Mouse (Mus musculus) retina, postnatal 1 day (tissue): Measurements from ENCODE around the gene Hspb3.

Source experiments
- DNase-seq: peaks from one replicate; pipeline ENCODE4 v3.0.0-alpha.2; 2012

The Hspb3 gene

DNA sequence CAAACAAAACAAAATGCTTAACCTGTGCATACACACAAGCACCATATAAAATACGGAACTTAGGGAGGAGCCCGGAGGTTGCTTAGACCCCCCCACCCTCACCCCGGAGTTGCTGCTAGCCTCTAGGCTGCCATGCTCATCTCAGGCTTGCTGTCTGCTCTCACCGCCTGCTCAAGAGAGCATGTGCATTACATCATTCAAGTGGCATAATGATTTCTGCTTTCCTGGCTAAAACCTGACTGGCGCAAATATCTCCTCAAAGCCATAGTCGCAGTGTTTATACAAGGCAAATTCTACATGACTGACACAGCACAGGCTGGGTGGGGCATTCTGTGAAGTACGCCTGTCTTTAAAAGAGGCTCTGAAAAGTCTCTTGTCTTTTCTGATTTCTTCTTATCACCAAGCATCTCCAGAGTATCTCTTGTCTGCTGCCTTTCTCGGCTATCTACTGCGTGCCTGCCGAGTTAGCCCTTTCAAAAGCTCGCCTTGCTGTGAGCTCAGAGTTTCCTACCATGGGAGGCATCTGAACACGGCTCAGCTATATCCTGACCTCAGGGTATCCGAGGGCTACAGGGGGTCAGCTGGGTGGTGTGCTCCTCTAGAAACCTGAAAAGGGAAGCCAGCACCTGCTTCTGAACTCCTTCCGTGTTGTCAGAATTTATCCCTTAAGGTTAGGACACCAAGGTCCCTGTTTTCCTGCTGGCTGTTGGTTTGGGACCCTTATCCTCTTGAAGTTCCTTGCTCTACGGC is 28.6 kb downstream of the Hspb3 start:
- DNase-seq, result no peak

DNA sequence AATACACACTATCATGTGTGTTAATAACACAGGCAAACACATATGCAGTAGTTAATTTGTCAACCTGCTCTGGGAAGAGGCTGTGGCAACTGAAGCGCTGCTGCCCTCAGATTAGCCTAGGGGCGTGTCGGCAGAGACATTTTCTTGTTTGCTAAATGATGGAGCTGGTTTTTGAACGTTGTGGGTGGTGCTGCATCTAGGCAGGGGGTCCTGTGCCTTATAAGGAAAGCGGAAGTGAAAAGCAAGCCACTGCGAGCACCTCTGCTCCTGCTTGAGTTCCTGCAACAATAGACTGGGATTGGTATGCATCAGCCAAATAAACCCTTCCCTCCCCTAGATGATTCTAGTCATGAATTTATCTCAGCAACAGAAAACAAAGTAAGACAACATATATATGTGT is 31.0 kb downstream of the Hspb3 start:
- no peak for DNase-seq

DNA sequence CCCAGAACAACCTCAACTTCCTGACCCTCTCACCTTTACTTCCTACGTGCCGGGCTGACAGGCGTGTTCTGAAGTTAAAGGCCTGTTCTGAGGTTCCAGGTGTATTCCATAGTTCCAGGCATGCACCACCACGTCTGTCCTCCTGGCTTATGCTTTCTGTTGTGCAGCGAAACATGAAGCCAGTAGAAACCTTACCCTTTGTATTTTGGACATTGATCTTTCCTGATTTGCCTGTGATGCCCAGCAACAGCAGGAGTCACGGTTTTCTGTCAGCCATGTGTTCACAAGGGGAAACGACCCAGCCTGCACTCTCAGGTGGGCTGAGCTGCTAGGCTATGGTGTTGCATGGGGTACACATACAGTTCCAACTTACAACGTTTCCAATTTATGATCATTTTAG is 35.9 kb downstream of the Hspb3 start:
- DNase-seq, result no peak

DNA sequence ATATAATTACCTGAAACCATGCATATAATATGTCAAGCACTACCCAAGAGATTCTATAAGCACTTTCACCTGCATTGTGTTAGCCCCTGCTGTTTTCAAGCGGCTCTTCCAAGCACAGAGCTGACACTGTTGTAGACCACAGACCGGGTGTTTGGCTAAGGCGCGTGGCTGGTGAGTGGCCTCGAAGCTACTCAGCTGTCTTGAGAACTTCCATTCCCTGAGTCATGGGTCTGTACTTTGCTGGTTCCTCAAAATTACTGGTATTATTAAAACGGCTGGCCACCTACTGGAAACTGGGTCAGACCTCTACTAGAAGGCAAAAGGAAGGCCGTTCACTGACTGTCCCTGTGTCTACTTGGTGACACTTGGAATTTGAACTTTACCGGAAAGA is 40.6 kb downstream of the Hspb3 start:
- no peak for DNase-seq

DNA sequence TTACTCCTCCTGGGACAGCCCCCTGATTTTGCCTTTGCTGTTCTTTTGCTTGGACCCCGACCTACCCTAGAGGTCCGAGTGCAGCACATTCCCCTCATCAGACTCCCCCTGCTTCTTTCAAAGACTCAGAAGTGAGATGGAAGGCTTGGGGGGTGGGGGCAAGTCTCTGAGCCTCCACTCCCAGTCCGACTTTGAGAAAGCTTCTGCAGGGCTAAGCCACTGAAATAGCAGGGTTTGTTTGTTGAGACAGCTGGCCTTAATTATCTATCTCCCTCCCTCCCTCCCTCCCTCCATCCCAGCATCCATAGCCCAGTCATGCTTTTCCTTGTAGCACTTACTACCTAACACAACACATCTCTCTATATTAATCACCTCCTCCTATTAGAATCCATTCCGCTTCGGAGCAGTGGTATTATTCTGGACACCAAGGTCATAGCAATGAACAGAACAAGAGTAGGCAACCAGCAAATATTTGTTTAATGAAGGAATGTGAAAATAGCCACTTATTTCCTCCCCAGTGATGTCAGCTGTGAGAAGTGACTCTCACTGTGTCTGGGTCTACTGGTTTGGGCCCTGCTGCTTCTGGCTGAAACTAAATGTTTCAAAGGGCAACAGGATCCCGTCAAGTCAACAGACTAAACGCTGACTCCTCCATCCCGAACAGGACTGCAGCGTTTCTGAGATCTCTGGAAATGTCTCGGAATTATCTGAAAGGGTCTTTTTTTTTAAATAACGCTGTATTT is 41.2 kb downstream of the Hspb3 start:
- DNase-seq, result peak; percentile 19

DNA sequence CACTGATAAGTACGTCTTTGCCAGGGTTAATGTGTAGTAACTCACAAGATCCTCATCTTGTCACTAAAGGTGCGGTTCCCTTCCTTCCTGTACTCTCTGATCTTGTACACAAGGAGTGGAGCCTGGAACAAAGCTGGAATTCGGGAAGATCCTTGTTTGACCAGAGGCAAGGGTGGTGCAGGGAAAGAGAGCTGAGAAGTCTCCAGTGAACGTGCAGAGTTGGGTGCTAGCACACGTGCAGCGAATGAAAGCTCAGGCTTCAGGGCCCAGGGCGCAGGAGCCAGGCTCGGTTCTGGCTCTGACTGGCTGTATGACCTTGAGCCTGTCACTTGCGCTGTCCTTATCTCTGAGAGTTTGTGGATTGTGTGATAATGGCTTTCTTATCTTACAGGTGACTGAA is 44.5 kb downstream of the Hspb3 start:
- no peak for DNase-seq

DNA sequence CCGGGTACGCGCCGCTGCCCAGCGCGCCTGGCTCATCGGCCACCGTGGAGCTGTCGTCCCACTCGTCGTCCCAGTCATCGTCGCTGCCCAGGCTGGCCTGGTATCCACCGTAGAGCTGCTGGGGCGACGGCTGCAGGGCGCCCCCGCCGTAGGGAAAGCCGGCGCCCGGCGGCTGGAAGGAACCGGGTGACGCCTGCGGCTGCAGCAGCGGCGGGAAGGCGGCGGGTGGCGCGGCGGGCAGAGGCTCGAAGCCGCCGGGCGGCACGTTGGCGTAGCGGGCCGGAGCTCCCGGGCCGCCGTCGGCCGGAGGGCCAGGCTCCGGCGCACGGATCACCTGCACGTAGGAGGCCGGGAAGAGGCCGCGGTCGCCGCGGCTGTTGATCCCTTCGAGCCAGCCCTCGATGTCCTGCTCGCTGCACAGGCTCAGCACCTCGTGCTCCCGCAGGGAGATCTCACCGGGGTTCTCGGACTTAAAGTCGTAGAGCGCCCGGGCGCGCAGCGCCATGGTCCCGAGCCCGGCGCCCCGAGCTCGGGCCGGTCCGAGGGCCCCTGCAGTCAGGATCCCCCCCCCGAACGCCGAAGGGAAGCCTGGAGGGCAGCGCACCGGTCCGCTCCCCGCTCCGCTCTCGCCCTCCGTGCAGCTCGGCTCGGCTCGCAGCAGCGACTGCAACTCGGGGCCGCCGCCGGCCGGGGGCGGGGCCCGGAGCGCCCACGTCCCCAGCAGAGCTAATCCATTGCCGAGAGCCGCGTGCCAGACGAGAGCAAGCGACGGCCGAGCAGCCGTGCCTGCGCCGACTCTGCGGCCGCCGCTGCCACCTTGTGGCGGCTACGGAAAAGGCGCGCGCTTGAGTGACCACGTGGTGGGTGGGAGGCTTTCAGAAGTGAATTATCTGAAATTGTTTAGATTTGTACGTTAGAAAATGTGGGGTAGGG is 45.3 kb downstream of the Hspb3 start, which contains the start of gene Snx18:
Gene Snx18 (minus strand): TSS at position 674 of the 933 bp plus-strand sequence.
- DNase-seq, result peak; percentile 96

DNA sequence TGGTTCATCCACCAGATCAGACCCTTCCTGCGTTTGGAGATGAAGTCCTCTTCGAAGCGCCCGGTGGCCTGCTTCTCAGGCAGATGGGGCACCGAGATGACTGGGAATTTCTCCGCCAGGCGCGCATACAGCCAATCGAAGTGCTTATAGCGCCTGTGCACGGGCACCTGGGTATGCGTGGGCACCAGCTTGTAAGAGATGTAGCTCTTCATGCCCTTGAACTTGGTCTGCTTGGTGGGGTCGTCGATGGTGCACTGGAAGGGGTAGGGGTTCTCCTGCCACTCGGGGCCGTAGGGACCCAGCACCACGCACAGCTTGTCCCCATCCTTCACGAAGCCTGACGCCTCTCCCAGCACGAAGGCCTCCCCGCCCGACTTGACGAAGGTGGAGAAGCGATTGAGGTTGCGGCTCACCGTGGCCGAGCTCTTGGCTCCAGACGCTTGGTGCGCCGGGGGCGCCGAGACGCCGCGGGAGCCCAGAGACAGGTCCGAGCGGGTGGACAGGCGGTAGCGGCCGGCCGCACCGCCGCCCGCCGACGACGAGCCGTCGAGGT is 46.1 kb downstream of the Hspb3 start:
- DNase-seq, result no peak

DNA sequence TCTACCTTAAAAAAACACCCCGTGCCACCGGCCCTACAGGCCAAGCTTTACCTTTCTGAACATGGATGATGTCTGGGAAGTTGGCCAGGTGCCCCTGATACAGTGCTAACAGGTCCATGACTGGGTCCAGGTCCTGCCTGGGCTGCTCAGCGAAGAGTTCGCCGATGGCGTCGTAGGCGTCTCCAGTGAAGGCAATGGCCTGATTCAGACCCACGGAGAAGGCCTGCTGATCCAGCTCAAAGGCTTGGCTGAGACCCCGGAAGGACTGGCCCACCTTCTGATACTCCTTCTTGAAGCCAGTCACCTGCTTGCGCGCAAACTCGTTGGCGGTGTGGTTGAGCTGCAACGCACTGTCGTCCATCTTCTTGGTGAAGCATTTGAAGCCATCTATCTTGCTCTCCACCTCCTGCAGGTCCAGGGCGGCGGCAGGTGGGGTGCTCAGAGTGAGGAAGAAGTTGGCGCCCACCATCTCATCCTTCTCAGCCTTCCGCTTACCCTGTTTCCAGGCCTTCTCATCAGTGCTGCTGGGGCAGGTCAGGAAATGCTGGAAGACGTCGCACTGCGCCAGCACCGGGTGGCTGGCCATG is 46.6 kb downstream of the Hspb3 start:
- peak; percentile 51 for DNase-seq

DNA sequence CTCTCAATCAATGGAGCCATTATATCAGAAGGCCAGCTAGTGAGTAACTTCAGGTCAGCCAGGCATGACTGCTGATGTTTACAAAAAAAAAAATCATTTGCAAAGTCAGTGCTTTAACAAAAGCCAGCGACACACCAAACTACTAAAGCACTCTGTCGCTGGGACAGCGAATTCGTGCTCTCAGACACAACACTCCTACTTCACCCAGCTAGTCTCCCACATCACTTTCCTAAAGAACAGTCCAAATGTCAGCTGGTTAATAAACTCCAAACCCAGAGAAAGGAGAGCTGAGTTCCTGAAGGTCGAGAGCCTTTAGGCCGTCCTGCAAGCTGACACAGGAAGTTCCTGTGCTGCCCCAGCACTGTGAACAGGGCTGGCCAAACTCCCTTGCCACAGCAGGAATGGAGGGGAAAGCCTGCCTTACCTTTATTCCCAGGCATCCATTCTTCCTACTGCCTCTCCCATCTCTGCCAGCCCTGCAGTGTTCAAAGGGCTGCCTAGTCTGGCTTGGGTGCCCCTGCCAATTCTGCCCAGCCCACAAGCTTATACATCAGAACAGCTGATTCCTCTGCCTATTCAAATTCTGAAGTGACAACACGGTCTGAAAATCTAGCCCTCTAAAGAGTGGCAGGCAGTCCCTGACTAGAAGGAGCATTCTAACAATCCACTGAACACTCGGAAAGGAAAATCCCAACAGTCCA is 47.4 kb downstream of the Hspb3 start:
- peak; percentile 18 for DNase-seq

DNA sequence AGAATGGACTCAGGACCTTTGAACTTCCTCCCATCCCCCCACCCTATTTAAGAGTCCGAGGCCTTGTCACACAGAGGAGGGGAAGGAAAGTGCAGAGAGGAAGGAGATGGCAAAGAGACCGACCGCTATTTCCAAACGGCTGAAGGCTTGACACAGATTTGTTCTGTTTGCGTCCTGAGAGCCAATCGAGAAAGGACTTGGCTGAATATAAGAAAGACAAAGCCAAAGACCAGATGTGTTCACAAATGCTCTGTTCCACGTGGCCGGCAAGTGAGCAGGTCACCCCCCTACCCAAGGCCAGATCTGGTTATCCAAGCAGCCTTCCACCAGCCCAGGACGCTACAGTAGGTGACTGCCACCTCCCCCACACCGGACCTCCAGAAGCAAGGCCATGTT is 47.9 kb downstream of the Hspb3 start:
- peak; percentile 56 for DNase-seq

DNA sequence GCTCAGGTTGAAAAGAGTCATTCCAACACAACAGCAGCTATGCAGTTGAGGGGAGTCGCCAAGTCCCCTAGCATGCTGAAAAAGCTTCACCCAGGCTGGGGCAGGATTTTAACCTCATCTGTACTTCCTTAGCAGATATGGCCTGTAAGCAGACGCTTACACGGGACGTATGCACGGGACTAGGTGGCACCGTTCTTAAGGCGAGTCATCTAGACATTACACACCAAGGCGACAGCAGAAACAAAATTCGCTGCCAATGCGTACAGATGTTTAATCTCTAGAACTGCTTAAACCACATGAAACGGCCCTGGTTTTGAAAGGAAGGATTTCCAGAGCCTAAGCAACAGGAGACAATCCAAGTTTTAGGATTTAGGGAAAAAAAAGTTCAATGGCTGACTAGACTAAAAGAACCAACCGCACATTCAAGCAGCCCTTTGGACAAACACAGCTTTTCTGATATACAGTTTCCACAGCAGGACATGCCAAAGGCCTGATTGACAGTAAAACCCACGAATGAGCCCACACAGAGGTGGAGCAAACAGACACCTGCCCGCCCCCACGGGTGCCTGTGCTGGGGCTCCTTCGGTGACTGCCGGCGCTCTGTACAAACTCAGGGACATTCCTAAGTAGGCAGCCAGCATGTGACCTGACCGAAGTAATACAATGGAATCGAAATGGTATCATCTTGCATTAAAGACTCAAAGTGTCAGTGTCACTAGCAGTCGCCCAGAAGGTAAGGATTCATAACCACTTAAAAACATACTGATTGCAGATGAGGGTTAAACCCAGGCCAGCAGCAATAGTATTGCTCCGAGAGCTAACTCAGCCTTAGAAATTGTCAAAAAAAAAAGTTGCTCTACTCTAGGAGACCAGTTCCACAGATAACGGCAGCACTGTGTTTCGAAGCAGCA is 48.6 kb downstream of the Hspb3 start:
- DNase-seq, result peak; percentile 88

DNA sequence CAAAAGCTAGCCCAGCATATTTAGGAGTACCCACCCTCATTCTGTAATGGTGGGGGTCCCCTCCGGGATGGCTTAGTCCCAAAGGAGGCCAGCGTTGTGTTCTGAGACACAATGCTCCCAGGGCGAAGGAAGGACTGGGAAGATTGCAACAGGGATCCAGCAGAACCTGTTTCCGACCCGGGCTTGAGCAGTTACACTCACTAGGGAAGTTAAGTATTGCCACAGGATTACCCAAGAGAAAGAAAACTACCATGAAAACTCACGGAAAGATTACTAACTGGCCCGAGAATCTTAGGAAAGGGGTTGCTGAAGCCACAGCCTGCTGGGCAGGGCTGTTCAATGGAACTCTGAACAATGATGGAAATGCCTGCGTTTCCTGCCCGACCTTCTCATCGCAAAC is 49.6 kb downstream of the Hspb3 start:
- DNase-seq, result peak; percentile 19

DNA sequence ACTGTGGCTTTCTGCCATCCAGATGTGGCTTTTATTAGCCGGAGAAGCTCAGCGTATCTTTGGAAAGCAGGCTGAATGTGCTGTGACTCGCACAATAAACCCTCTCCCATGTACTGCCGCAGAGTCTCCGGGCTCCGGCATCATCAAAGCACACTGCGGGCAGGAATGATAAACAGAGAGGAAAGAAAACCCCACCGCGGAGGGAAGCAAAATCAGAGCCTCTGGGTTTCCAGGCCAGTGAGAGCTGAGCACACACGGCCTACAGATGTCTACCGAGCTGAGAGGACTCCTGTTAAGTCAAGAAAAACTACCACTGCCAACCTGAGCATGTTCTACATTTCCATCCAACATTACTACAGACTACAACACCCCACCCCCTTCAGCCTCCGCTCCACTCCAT is 50.1 kb downstream of the Hspb3 start:
- DNase-seq, result no peak
